Mouse (Mus musculus) hindbrain, embryonic 11.5 days (tissue): Measurements from ENCODE around the gene Yes1. TPM values are rescaled to one million over a fixed set of nuclear protein-coding genes. Genes with fewer than 3 reads are reported as not detected.

Experiments
- ATAC-seq: fragments of 200-750 bp; cut with Nextera tagmentation; 2 replicates; pipeline ENCODE4 v1.8.0; 2017; ENCODE audit warnings: mild to moderate bottlenecking, moderate TSS enrichment, moderate library complexity; ENCODE audit not compliant: low FRiP score
- DNase-seq: peaks from one replicate; pipeline ENCODE4 v3.0.0-alpha.2; 2015; ENCODE audit warnings: low spot score
- H3K27ac ChIP-seq: fragments of 300-500 bp; sonication (generic); 2 replicates; pipeline ENCODE4 v1.5.1; 2014; ENCODE audit warnings: mild to moderate bottlenecking, low read depth, low read length
- H3K27me3 ChIP-seq: fragments of 300-500 bp; sonication (generic); 2 replicates; pipeline ENCODE4 v1.6.1; 2014; ENCODE audit warnings: mild to moderate bottlenecking, low read length, moderate library complexity, mixed read lengths; ENCODE audit not compliant: control insufficient read depth, insufficient read depth
- H3K36me3 ChIP-seq: fragments of 300-500 bp; sonication (generic); 2 replicates; pipeline ENCODE4 v1.6.1; 2014; ENCODE audit warnings: mild to moderate bottlenecking, low read length, moderate library complexity, mixed read lengths; ENCODE audit not compliant: control insufficient read depth, insufficient read depth
- H3K4me1 ChIP-seq: fragments of 300-500 bp; sonication (generic); replicated peaks from 2 replicates; pipeline ENCODE4 v1.6.1; 2014; ENCODE audit warnings: low read length, mixed read lengths; ENCODE audit not compliant: control insufficient read depth, insufficient read depth
- H3K4me2 ChIP-seq: fragments of 300-500 bp; sonication (generic); replicated peaks from 2 replicates; pipeline ENCODE4 v1.6.1; 2014; ENCODE audit warnings: mild to moderate bottlenecking, low read depth, low read length
- H3K4me3 ChIP-seq: fragments of 300-500 bp; sonication (generic); 2 replicates; pipeline ENCODE4 v1.5.1; 2014; ENCODE audit warnings: low read depth, low read length
- H3K9ac ChIP-seq: fragments of 300-500 bp; sonication (generic); 2 replicates; pipeline ENCODE4 v1.6.1; 2014; ENCODE audit warnings: low read depth, low read length
- H3K9me3 ChIP-seq: fragments of 300-500 bp; sonication (generic); 2 replicates; pipeline ENCODE4 v1.6.1; 2016; ENCODE audit warnings: low read length; ENCODE audit not compliant: control insufficient read depth
- WGBS: fragments of 180-500 bp; shearing (Covaris S2); extraction: QIAGEN DNeasy Blood & Tissue Kit; methylation state at CpG from one replicate; pipeline ENCODE4 v1.1.7; 2014; 5-methylcytosine and 5-hydroxymethylcytosine counted together
- polyA plus RNA-seq: library from polyadenylated mRNA; unstranded; fragments of >200 nt; fragmentation: Nextera tagmentation; extraction: Ambion mirVana; gene quantifications from 2 replicates; pipeline ENCODE4 v1.2.1, GENCODE M21; 2014

Yes1 gene
- polyA plus RNA-seq = 32.1 and 34.6 TPM in 2 replicates

DNA sequence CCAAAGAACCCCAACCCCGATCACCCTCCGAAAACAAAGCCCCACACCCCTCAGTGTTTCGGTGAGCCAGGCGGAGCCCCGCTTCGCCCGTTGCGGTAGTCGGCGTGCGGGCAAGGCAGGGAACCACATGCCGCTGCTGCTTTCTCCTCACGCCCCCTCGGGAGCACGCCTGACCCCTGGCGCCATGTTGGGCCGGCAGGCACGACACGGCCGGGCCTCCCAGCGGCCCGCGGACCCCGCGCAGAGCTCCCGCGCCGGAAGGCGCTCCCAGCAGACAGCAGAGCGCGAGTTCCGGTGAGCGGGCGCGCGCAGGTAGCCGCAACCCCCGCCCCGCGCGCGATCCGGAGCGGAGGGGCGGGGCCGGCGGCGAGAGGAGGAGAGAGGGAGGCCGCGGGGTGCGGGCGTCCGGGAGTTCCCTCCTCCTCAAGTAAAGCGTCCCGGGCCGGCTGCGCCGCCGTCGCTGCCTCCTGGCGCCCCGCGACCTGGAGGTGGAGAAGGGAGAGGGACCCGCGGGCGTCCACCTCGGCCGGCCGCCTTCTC, at the start of gene Yes1:
Yes1 (plus strand) TSS at position 371 of the 540 bp plus-strand sequence.
- DNase-seq (peak; percentile 93), ATAC-seq (peak; percentile 95)
- Histone ChIP-seq H3K4me3 (peak within 1 kb of the TSS; percentile 89), H3K4me1 (no peaks in the 10 kb centered on the region), H3K36me3 (no peaks in the 10 kb centered on the region), H3K9me3 (no peaks in the 10 kb centered on the region), H3K27ac (peak within 1 kb of the TSS; percentile 89), H3K27me3 (no peaks in the 10 kb centered on the region), H3K4me2 (peak within 1 kb of the TSS; percentile 65), H3K9ac (peak within 1 kb of the TSS; percentile 92)
- WGBS = under 1% methylated on average over 47 of the region's 69 CpGs

DNA sequence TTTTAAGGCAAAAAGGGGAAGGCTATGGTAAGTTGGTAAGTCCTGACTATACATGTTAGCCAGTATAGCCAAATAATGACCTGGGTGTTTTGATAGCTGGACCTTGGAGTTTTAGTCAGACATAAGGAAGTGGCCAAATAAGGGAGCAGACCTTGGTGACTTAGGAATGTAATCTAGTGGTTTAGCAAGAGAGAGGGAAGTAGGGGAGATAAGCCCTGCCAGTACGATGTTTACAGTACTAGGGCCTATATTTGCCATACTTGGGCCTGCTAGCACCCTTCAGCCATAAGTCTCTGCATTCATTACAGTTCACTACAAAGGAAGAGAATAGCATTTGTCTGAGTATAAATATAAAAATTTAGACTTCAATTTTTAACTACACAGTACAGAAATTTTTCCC, 46.3 kb upstream of the Yes1 start:
- Histone ChIP-seq H3K9me3 (no peaks in the 10 kb centered on the region), H3K4me3 (no peak overlapping the region), H3K9ac (no peak overlapping the region), H3K4me2 (no peak overlapping the region), H3K36me3 (no peaks in the 10 kb centered on the region), H3K27ac (no peak overlapping the region), H3K4me1 (no peaks in the 10 kb centered on the region), H3K27me3 (no peaks in the 10 kb centered on the region)
- WGBS = 82% methylated on average over 1 of the region's 1 CpGs
- ATAC-seq = no peak
- no peak for DNase-seq

DNA sequence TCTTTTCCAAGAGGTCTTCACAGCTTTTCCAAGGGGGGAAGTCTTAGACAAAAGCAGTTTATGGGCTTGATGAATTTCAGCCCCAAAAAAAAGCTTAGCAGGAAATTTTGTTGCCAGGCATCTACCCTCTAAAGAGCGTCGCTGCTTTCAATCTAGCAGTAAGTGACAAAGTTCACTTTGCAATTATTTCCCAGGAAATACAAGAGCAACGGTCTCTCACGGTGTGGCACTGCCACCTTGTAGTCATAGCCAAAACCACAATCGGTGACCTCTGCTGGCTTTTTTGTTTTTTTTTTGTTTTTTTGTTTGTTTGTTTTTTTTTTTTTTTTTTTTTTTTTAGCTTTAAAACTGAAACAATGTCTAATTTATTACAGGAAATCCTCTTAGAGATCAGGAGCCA, 39.2 kb upstream of the Yes1 start:
- H3K27me3 ChIP-seq = no peaks in the 10 kb centered on the region
- 90% methylated on average over 5 of the region's 5 CpGs for WGBS
- H3K9me3 ChIP-seq = no peaks in the 10 kb centered on the region
- H3K4me3 ChIP-seq = no peak overlapping the region
- ATAC-seq (no peak), DNase-seq (no peak)
- H3K4me1 ChIP-seq = no peaks in the 10 kb centered on the region
- no peak overlapping the region for H3K27ac ChIP-seq
- H3K4me2 ChIP-seq = no peak overlapping the region
- no peaks in the 10 kb centered on the region for H3K36me3 ChIP-seq
- H3K9ac ChIP-seq = no peak overlapping the region

DNA sequence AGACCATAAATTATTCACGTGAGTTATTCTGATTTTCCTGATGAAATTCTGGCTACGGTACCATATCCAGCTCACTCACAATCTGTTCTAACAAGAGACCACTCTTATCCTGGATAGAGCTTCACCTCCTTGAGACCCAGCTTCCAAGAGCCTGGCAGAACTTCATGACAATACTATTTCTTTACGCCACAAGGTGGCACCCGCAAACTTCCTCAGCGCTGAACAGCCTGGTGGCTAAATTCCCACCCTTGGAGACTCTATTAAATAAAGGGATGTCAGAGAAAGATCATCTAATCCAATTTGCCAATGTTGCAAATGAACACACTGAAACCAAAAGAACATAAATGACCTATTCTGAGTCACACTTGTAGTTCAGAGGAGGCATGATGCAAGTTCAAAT, 22.8 kb upstream of the Yes1 start:
- Histone ChIP-seq H3K36me3 (no peaks in the 10 kb centered on the region), H3K4me2 (no peak overlapping the region), H3K9ac (no peak overlapping the region), H3K4me1 (no peaks in the 10 kb centered on the region), H3K4me3 (no peak overlapping the region), H3K27me3 (no peaks in the 10 kb centered on the region), H3K27ac (no peak overlapping the region), H3K9me3 (no peaks in the 10 kb centered on the region)
- WGBS = 13% methylated on average over 5 of the region's 5 CpGs
- DNase-seq (peak; percentile 72), ATAC-seq (no peak)

DNA sequence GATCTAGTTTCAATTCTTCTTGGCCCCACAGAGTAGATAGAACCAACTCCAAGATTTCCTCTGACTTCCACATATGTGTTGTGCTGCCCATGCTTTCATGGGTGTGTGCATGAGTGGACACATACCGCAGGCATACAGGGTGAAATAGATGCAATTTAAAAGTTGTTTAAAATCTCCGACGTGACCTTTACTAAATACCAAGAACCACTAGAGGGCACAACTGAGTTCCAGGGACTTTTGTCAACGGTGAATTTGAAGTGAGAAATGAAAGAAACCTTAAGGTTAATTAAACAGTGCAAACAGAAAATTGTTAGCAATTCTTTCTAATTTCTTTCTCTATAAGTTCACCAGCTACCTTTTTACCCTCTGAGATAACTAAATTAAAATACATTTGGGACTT, 17.2 kb upstream of the Yes1 start:
- Histone ChIP-seq H3K27me3 (no peaks in the 10 kb centered on the region), H3K4me2 (no peak overlapping the region), H3K4me3 (no peak overlapping the region), H3K36me3 (no peaks in the 10 kb centered on the region), H3K9me3 (no peaks in the 10 kb centered on the region), H3K4me1 (no peaks in the 10 kb centered on the region), H3K27ac (no peak overlapping the region), H3K9ac (no peak overlapping the region)
- DNase-seq (peak; percentile 54), ATAC-seq (no peak)
- 25% methylated on average over 4 of the region's 4 CpGs for WGBS

DNA sequence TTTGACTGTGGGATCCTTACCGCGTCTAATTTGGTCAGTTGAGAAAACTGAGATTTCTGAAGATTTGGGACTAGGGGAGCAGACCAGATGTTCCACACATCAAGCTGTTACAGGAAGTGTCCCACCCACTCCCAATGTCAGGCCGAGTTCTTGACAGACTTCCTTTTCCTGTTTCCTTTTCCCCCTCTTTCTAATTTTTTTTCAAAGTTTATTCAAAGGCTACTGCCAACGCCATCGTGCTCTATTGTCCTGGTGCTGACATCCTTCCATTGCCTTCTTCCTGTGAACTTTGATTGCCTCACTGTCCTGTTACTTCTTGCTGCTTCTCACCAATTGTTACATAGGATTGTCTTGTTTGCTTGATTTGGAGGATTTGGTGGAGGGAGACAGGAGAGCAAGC, 16.6 kb upstream of the Yes1 start:
- Histone ChIP-seq H3K4me2 (no peak overlapping the region), H3K4me1 (no peaks in the 10 kb centered on the region), H3K27me3 (no peaks in the 10 kb centered on the region), H3K9me3 (no peaks in the 10 kb centered on the region), H3K27ac (no peak overlapping the region), H3K4me3 (no peak overlapping the region), H3K36me3 (no peaks in the 10 kb centered on the region), H3K9ac (no peak overlapping the region)
- 74% methylated on average over 5 of the region's 5 CpGs for WGBS
- ATAC-seq = no peak
- no peak for DNase-seq

DNA sequence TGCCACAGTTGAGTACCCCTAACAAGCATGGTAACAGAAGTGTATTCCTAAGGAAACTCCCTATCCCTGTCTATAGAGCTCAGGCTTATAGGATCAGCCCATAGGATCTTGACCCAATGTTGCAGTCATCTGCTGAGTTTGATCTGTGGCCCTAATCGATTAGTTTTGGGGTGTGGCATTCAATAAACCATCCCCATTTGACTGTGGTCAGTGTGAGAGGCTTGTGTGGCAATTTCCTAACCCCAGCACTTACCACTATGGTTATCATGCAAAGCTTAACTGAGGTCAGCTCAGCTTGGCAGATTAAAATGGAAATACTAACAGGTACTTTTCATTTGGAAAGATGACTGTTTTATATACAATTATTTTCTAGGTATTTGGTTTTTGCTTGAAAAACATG, 5.1 kb upstream of the Yes1 start:
- Histone ChIP-seq H3K27ac (no peak overlapping the region), H3K4me1 (no peaks in the 10 kb centered on the region), H3K9ac (no peak overlapping the region), H3K27me3 (no peaks in the 10 kb centered on the region), H3K9me3 (no peaks in the 10 kb centered on the region), H3K4me3 (no peak overlapping the region), H3K36me3 (no peaks in the 10 kb centered on the region), H3K4me2 (no peak overlapping the region)
- DNase-seq (no peak), ATAC-seq (no peak)
- WGBS = 94% methylated on average over 1 of the region's 1 CpGs

DNA sequence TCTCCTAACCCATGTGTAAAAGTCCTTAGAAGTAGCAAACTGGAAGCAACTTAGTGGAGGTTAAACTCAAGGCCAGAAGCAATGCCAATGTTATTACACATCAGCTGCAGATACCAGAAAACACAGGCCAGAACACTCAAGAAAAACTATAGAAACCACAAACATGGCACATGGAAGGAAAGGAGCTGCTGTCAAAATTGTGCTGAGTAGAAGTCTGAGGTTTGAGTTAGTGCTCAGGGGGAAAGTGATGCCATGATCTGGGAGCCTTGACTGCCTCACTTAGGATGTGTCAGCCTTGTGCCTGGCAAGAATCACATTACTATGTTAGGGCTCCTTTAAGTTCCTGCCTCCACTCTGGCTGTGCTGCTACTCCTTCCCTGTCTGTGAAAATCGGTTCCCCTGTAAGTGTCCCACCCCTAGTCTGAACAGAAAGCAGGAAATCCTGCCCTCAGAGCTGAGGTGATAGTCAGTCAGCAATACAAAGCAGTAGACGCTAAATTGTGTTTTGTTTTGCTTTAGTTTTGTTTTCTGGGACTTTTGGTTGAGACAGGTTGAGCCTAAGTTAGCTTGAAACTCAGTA, 3.1 kb upstream of the Yes1 start:
- Histone ChIP-seq H3K9ac (no peak overlapping the region), H3K36me3 (no peaks in the 10 kb centered on the region), H3K27me3 (no peaks in the 10 kb centered on the region), H3K4me3 (no peak overlapping the region), H3K4me2 (no peak overlapping the region), H3K9me3 (no peaks in the 10 kb centered on the region), H3K27ac (no peak overlapping the region), H3K4me1 (no peaks in the 10 kb centered on the region)
- 53% methylated on average over 2 of the region's 2 CpGs for WGBS
- ATAC-seq (no peak), DNase-seq (no peak)

DNA sequence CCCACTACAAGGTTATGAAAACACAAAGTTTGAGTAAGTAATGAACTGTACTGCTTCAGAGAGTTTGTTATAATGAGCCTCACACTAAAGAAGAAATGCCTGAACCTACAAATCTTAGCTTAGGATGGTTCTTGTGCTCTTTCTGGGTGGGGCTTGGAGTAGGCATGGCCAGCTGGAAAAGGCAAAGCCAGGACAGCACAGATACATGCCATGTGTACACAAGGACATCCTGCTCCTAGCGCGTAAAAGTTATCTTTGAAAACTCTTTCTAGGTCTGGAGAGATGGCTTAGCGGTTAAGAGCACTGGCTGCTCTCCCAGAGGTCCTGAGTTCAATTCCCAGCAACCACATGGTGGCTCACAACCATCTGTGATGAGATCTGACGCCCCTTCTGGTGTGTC, 2.5 kb upstream of the Yes1 start:
- Histone ChIP-seq H3K36me3 (no peaks in the 10 kb centered on the region), H3K4me3 (no peak overlapping the region), H3K27me3 (no peaks in the 10 kb centered on the region), H3K4me2 (no peak overlapping the region), H3K4me1 (no peaks in the 10 kb centered on the region), H3K9me3 (no peaks in the 10 kb centered on the region), H3K9ac (no peak overlapping the region), H3K27ac (no peak overlapping the region)
- ATAC-seq (no peak), DNase-seq (no peak)
- 91% methylated on average over 4 of the region's 4 CpGs for WGBS
